Mouse (Mus musculus): ENCODE measurements at regions not wholly inside any gene's neighbourhood (a gene's known extent, or its start where the extent isn't known, plus 50 kb on each side); places are given as distances from the start of the nearest gene placed in this dataset.

DNA sequence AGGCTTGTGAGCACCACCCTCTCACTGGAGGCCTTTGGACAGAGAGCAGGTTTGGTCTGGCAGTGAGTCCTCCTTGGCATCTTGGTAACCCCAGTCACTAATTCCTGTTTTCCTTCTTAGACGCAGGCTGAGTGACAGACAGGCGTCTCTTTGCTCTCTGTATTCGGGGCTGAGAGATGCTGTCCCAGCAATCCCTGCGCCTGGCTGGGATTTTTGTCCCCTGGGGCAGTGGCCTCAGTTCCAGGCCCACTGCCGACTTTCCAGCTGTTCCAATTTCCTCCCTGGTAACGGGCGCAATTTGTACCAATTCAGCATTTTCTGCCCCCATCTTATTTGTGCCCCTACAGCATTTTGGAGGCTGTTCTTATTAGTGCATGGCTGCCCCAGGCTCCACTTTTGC lies 118.5 kb upstream of the Irx6 start:
- H3K27ac ChIP-seq (ENCODE audit: insufficient read depth, low read length) = no peak overlapping the region
- H3K36me3 ChIP-seq (ENCODE audit: control insufficient read depth, insufficient read depth, low read length) = no peaks in the 10 kb centered on the region
- no peaks in the 10 kb centered on the region for H3K27me3 ChIP-seq (ENCODE audit: control insufficient read depth, insufficient read depth, low read length)
- WGBS = 83% methylated on average over 7 of the region's 7 CpGs
- TF ChIP-seq CTCF (IDR thresholded peaks at IDR 0.05; ENCODE audit: extremely low read depth, insufficient read depth, insufficient read length, insufficient replicate concordance) = no peak
- no peak for TF ChIP-seq POLR2A (IDR thresholded peaks at IDR 0.05; ENCODE audit: low read depth, low read length)
- H3K4me3 ChIP-seq (ENCODE audit: extremely low read depth, insufficient read depth, insufficient read length) = no peak overlapping the region
- no peak for DNase-seq (ENCODE audit: low read depth in 1 of 2, low spot score in 2 of 2)
- no peaks in the 10 kb centered on the region for H3K4me1 ChIP-seq (ENCODE audit: control insufficient read depth, insufficient read depth, insufficient read length)

DNA sequence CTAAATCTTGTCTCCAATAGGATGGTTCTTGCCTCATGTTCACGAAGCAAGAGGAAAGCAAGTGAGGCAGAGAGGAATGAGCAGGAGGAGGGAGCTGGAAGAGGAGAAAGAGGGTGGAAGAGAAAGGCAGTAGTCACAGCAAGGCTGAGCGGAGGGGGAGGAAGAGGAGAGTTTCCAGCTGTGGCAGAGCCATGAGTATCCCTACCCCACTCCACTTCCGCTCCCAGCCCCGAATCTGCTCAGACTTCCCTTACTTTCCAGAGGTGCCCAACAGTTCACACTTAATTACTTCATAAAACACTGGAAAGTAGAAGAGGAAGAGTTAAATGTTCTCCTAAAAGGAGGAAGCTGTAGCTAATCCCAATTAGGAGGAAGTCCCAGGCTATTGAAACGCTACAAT lies 111.6 kb upstream of the Irx6 start:
- Histone ChIP-seq H3K36me3 (ENCODE audit: control insufficient read depth, insufficient read depth, low read length) (no peaks in the 10 kb centered on the region), H3K4me3 (ENCODE audit: extremely low read depth, insufficient read depth, insufficient read length) (no peak overlapping the region), H3K27ac (ENCODE audit: insufficient read depth, low read length) (no peak overlapping the region), H3K27me3 (ENCODE audit: control insufficient read depth, insufficient read depth, low read length) (no peaks in the 10 kb centered on the region), H3K4me1 (ENCODE audit: control insufficient read depth, insufficient read depth, insufficient read length) (no peaks in the 10 kb centered on the region)
- DNase-seq (ENCODE audit: low read depth in 1 of 2, low spot score in 2 of 2) = no peak
- 52% methylated on average over 5 of the region's 5 CpGs for WGBS
- TF ChIP-seq CTCF (IDR thresholded peaks at IDR 0.05; ENCODE audit: extremely low read depth, insufficient read depth, insufficient read length, insufficient replicate concordance) (no peak), POLR2A (IDR thresholded peaks at IDR 0.05; ENCODE audit: low read depth, low read length) (no peak)

DNA sequence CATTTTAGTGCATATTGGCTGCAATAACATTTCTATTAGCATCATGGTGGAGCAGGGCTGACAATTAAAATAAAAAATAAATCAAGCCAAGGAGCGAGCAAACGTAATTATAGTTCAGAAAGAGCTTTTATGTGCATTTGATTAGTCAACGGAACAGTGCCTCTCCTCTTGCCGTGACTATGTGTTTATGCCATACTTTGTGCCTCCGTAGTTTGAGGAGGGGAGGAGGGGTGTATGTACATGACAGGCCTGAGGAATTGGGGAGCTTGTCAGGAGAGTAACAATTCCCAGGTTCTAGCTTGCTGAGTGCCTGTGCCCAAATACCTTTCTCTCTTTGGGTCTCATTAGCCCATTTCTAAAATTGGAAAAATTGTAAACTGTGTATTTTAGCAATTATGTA lies 111.1 kb upstream of the Irx6 start:
- Histone ChIP-seq H3K4me3 (ENCODE audit: extremely low read depth, insufficient read depth, insufficient read length) (no peak overlapping the region), H3K27me3 (ENCODE audit: control insufficient read depth, insufficient read depth, low read length) (no peaks in the 10 kb centered on the region), H3K27ac (ENCODE audit: insufficient read depth, low read length) (no peak overlapping the region), H3K4me1 (ENCODE audit: control insufficient read depth, insufficient read depth, insufficient read length) (no peaks in the 10 kb centered on the region), H3K36me3 (ENCODE audit: control insufficient read depth, insufficient read depth, low read length) (no peaks in the 10 kb centered on the region)
- no peak for DNase-seq (ENCODE audit: low read depth in 1 of 2, low spot score in 2 of 2)
- no peak for TF ChIP-seq POLR2A (IDR thresholded peaks at IDR 0.05; ENCODE audit: low read depth, low read length)
- TF ChIP-seq CTCF (IDR thresholded peaks at IDR 0.05; ENCODE audit: extremely low read depth, insufficient read depth, insufficient read length, insufficient replicate concordance) = no peak
- 80% methylated on average over 5 of the region's 5 CpGs for WGBS

DNA sequence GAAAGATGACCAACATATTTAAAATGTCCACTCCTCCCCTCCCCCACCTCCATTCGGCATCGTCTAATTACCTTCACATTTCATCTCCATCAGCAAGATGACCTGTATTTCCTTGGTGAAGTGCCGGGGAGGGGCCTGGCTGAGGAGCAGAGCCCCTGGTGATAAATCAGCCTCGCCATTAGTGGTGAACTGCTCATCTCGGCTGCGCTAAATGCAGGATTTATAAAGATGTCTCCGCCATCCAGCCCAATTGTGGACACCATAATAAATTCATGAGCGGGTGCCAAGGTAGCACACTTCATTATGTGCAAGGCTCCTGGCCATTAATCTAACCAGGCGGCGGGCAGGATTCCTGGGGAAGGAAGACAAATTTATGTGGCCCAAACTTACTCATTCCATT lies 104.4 kb upstream of the Irx6 start:
- 91% methylated on average over 10 of the region's 10 CpGs for WGBS
- no peak for DNase-seq (ENCODE audit: low read depth in 1 of 2, low spot score in 2 of 2)
- TF ChIP-seq POLR2A (IDR thresholded peaks at IDR 0.05; ENCODE audit: low read depth, low read length) (no peak), CTCF (IDR thresholded peaks at IDR 0.05; ENCODE audit: extremely low read depth, insufficient read depth, insufficient read length, insufficient replicate concordance) (no peak)

DNA sequence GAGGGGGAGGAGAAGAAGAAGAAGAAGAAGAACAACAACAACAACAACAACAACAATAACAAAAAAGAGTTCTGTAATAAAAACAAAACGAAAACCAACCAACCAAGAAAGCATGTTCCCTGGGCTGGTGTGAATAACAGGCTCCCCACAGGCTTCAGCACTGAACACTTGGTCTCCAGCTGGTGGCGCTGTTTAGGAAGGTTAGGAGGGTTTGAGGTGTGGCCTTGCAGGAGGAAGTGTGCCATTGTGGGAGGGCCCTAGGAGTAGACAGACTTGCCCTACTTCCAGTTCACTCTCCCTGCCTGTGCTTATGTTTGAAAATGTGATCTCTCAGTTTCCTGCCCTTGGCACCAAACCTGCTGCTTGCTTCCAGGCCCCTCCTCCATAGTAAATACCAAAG lies 94.6 kb upstream of the Irx6 start:
- no peaks in the 10 kb centered on the region for H3K27me3 ChIP-seq (ENCODE audit: control insufficient read depth, insufficient read depth, low read length)
- no peak overlapping the region for H3K27ac ChIP-seq (ENCODE audit: insufficient read depth, low read length)
- no peaks in the 10 kb centered on the region for H3K4me1 ChIP-seq (ENCODE audit: control insufficient read depth, insufficient read depth, insufficient read length)
- no peaks in the 10 kb centered on the region for H3K36me3 ChIP-seq (ENCODE audit: control insufficient read depth, insufficient read depth, low read length)
- H3K4me3 ChIP-seq (ENCODE audit: extremely low read depth, insufficient read depth, insufficient read length) = no peak overlapping the region
- DNase-seq (ENCODE audit: low read depth in 1 of 2, low spot score in 2 of 2) = no peak
- 73% methylated on average over 2 of the region's 2 CpGs for WGBS
- TF ChIP-seq POLR2A (IDR thresholded peaks at IDR 0.05; ENCODE audit: low read depth, low read length) (no peak), CTCF (IDR thresholded peaks at IDR 0.05; ENCODE audit: extremely low read depth, insufficient read depth, insufficient read length, insufficient replicate concordance) (no peak)

More for the DNA sequence above, 104.4 kb upstream of the Irx6 start:
- no peaks in the 10 kb centered on the region for H3K4me1 ChIP-seq (ENCODE audit: control insufficient read depth, insufficient read depth, insufficient read length)
- no peak overlapping the region for H3K27ac ChIP-seq (ENCODE audit: insufficient read depth, low read length)
- no peaks in the 10 kb centered on the region for H3K27me3 ChIP-seq (ENCODE audit: control insufficient read depth, insufficient read depth, low read length)
- H3K36me3 ChIP-seq (ENCODE audit: control insufficient read depth, insufficient read depth, low read length) = no peaks in the 10 kb centered on the region
- H3K4me3 ChIP-seq (ENCODE audit: extremely low read depth, insufficient read depth, insufficient read length) = no peak overlapping the region

DNA sequence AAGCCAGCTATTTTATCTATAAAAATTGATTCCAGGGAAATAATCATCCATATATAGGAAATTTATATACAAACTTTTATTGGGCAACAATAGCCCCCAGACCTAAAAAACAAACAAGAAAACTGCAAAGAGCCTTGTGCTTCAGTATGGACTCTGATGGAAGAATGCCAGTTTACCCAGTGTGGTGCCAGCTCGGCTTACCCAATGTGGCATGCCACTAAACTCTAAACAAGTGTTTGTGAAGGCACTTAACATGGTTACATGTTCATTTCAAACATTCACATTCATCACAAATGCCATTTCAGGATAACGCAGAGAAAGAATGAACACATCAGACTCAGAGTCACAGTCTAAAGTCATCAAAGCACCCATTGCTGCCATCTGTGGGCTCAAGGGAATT lies 93.0 kb upstream of the Irx6 start:
- H3K4me3 ChIP-seq (ENCODE audit: extremely low read depth, insufficient read depth, insufficient read length) = no peak overlapping the region
- H3K4me1 ChIP-seq (ENCODE audit: control insufficient read depth, insufficient read depth, insufficient read length) = no peaks in the 10 kb centered on the region
- no peaks in the 10 kb centered on the region for H3K36me3 ChIP-seq (ENCODE audit: control insufficient read depth, insufficient read depth, low read length)
- no peak for DNase-seq (ENCODE audit: low read depth in 1 of 2, low spot score in 2 of 2)
- H3K27me3 ChIP-seq (ENCODE audit: control insufficient read depth, insufficient read depth, low read length) = no peaks in the 10 kb centered on the region
- 76% methylated on average over 2 of the region's 2 CpGs for WGBS
- H3K27ac ChIP-seq (ENCODE audit: insufficient read depth, low read length) = no peak overlapping the region
- TF ChIP-seq POLR2A (IDR thresholded peaks at IDR 0.05; ENCODE audit: low read depth, low read length) (no peak), CTCF (IDR thresholded peaks at IDR 0.05; ENCODE audit: extremely low read depth, insufficient read depth, insufficient read length, insufficient replicate concordance) (no peak)

DNA sequence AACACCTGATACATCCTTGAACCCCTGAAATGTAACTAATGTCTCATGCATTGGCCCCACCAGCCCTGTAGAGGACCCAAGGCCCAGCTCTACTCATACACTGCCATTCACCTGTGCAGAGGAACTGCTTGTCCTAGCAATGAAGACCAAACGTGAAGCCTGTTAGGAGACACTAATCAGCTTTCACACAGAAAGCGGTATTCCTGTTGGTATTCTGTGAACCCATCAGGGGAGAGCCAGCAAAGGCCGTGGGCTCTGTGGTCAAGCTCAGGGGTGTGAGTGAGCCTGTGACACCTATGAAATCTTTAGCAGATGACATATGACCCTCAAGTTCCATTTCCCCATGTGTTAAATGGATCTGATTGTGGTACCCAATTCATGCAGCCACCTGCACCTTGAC lies 73.3 kb upstream of the Irx6 start:
- no peak for DNase-seq (ENCODE audit: low read depth in 1 of 2, low spot score in 2 of 2)
- no peak for TF ChIP-seq CTCF (IDR thresholded peaks at IDR 0.05; ENCODE audit: extremely low read depth, insufficient read depth, insufficient read length, insufficient replicate concordance)
- no peak for TF ChIP-seq POLR2A (IDR thresholded peaks at IDR 0.05; ENCODE audit: low read depth, low read length)
- H3K4me1 ChIP-seq (ENCODE audit: control insufficient read depth, insufficient read depth, insufficient read length) = no peaks in the 10 kb centered on the region
- no peaks in the 10 kb centered on the region for H3K27me3 ChIP-seq (ENCODE audit: control insufficient read depth, insufficient read depth, low read length)
- WGBS = 89% methylated on average over 3 of the region's 3 CpGs
- H3K36me3 ChIP-seq (ENCODE audit: control insufficient read depth, insufficient read depth, low read length) = no peaks in the 10 kb centered on the region
- H3K4me3 ChIP-seq (ENCODE audit: extremely low read depth, insufficient read depth, insufficient read length) = no peak overlapping the region
- no peak overlapping the region for H3K27ac ChIP-seq (ENCODE audit: insufficient read depth, low read length)

Data from spleen, adult 2 months (tissue).